In the genomic region with DNA sequence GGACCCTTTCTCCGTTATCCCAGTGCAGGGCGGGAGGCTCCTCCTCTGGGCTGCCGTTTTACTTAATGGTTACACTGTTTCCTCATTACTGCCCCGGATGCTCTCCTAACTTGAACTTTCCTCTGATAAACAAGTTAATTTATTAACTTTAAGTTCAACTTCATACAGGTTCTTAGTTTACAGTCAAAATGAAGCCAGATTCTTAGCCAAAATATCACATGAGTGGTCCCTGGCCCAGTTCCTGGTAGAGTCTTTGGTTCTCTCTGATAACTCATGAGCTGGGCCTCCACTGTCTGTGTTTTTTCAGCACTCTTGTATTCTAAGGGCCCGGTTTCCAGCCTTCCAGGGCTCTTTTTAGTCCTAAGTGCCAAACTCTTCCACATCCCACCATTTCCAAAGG, we compare ENCODE assay signal across 20 mouse cellular contexts.
"Had no signal": no experiment of that assay in that cellular context is flagged by ENCODE, and none has a peak within 500 bp of the region (broad histone marks: within the 10 kb centered on the region; RNA-seq: fewer than 3 reads in every experiment).

No protein-coding gene starts in this region.

- H3K27ac ChIP-seq: limb, embryonic 10.5 days; limb, embryonic 13.5 days; liver, embryonic 14.5 days; macrophage; midbrain, embryonic 12.5 days; midbrain, embryonic 15.5 days; neural tube, embryonic 12.5 days; neural tube, embryonic 15.5 days; stomach, postnatal 0 days had no signal

- H3K4me1 ChIP-seq: limb, embryonic 13.5 days had no signal

- H3K9ac ChIP-seq: limb, embryonic 13.5 days; liver, embryonic 14.5 days; liver, postnatal 0 days; lung, embryonic 14.5 days; midbrain, embryonic 12.5 days; midbrain, embryonic 15.5 days; neural tube, embryonic 12.5 days; neural tube, embryonic 15.5 days had no signal

- H3K9me3 ChIP-seq: limb, embryonic 10.5 days; limb, embryonic 13.5 days; midbrain, embryonic 12.5 days; midbrain, embryonic 15.5 days; neural tube, embryonic 12.5 days; neural tube, embryonic 15.5 days had no signal

- H3K27me3 ChIP-seq: limb, embryonic 13.5 days; midbrain, embryonic 12.5 days; midbrain, embryonic 15.5 days; neural tube, embryonic 12.5 days; neural tube, embryonic 15.5 days had no signal

- H3K4me3 ChIP-seq: limb, embryonic 10.5 days; limb, embryonic 13.5 days; midbrain, embryonic 12.5 days; midbrain, embryonic 15.5 days; neural tube, embryonic 12.5 days; neural tube, embryonic 15.5 days had no signal

- DNase-seq: liver, postnatal 0 days; lung, embryonic 14.5 days; right cerebral cortex, adult 18-20 months; right cerebral cortex, postnatal 14 days; right cerebral cortex, postnatal 4 days; thymus, adult 2 months; thymus, postnatal 14 days had no signal

- H3K36me3 ChIP-seq: limb, embryonic 10.5 days; limb, embryonic 13.5 days; midbrain, embryonic 12.5 days; midbrain, embryonic 15.5 days; neural tube, embryonic 12.5 days; neural tube, embryonic 15.5 days had no signal

- H3K4me2 ChIP-seq: limb, embryonic 13.5 days; liver, embryonic 11.5 days; lung, embryonic 14.5 days; midbrain, embryonic 12.5 days; midbrain, embryonic 15.5 days; neural tube, embryonic 12.5 days; neural tube, embryonic 15.5 days had no signal

- ATAC-seq: inflammation-experienced regulatory T-cells, adult 6 months; intestine, embryonic 16.5 days; liver, postnatal 0 days; lung, postnatal 0 days; midbrain, embryonic 15.5 days had no signal
